Mouse (Mus musculus) bone marrow macrophage, adult 2 months (primary cell): Measurements from ENCODE around the gene F830045P16Rik. TPM values are rescaled to one million over a fixed set of nuclear protein-coding genes. Genes with fewer than 3 reads are reported as not detected.
A peak's percentile ranks its signal among the peaks of the same experiment; 100 is the strongest.

Source experiments
- H3K27ac ChIP-seq: 2 replicates; pipeline ENCODE4 v1.5.1; 2012; ENCODE audit warnings: low read depth, low read length; ENCODE audit not compliant: insufficient read depth
- H3K4me1 ChIP-seq: 2 replicates; pipeline ENCODE4 v1.6.1; 2012; ENCODE audit warnings: low read length; ENCODE audit not compliant: control insufficient read depth, insufficient read depth
- H3K4me3 ChIP-seq: 2 replicates; pipeline ENCODE4 v1.5.1; 2012; ENCODE audit warnings: mild to moderate bottlenecking, low read length, moderate library complexity; ENCODE audit not compliant: insufficient read depth
- CTCF ChIP-seq: IDR thresholded peaks from 2 replicates; pipeline ENCODE4 v1.5.1; 2012; ENCODE audit warnings: low read depth, mild to moderate bottlenecking, low read length, moderate library complexity
- POLR2A ChIP-seq: IDR thresholded peaks from 2 replicates; pipeline ENCODE4 v1.6.1; 2012; ENCODE audit warnings: mild to moderate bottlenecking, low read depth, low read length, borderline replicate concordance
- polyA plus RNA-seq: library from polyadenylated mRNA; stranded (reverse); fragments of >200 nt; gene quantifications from 2 replicates; pipeline ENCODE4 v1.2.4, GENCODE M21; 2012; ENCODE audit not compliant: missing spikeins, insufficient read depth, insufficient read length

F830045P16Rik gene
- 0.28 and 0.41 TPM in 2 replicates for polyA plus RNA-seq

DNA sequence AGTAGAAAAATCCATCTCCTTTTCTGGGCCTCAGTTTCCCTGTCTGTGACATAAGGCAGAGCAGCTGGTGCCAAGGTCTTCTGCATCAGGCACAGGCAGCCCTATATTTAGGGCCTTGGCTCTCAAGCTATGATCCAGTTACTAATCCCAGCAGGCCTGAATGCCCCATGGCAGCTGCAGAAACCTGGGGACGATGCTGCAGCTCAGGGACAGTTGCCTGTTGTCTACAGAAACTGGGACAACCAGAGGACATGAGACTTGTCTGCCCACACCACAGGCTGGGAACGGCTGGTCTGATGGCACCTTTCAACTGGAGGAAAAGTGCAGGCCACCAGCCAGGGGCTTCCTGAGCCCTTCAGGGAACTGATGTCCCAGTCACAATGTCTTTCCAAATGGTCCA, at the start of gene F830045P16Rik:
F830045P16Rik (minus strand) TSS at position 226 of the 400 bp plus-strand sequence.
- Histone ChIP-seq H3K4me3 (no peak within 1 kb of the TSS), H3K27ac (no peak within 1 kb of the TSS), H3K4me1 (peaks cover 23% of the 10 kb centered on the region)
- TF ChIP-seq POLR2A (no peak), CTCF (no peak)

DNA sequence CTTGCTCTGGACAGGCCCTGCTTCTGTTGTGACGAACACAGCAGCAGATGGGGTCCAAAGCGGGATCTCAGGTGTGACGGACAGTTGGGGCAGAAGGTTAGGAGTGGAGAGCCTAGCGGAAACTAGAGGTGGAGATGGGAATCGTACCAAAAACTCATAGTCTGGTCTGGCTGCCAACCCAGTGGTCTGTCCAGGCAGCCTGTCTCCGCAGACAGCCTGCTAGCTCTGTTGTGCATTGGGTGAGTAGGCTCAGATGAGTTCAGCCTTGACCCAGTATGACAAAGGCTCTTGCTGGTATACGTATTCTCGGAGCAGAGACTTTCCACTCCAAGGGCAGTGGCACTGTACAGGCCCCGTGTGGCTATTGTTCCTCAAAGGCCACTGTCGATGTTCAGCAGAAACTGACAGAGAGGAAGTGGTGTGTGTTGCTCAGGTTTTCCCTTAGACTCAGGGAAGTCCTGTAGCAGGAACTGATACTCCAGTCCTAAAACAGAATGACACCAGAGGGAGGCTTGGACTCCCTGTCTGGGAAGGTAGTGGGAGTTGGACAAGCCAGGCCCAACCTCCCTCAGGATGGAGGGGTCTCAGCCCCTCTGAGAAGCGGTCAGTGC, 49.6 kb upstream of the F830045P16Rik start:
- H3K27ac ChIP-seq, result peak overlapping the region; percentile 90
- no peak for TF ChIP-seq CTCF
- TF ChIP-seq POLR2A, result no peak
- peaks cover 71% of the 10 kb centered on the region for H3K4me1 ChIP-seq
- H3K4me3 ChIP-seq, result no peak overlapping the region

DNA sequence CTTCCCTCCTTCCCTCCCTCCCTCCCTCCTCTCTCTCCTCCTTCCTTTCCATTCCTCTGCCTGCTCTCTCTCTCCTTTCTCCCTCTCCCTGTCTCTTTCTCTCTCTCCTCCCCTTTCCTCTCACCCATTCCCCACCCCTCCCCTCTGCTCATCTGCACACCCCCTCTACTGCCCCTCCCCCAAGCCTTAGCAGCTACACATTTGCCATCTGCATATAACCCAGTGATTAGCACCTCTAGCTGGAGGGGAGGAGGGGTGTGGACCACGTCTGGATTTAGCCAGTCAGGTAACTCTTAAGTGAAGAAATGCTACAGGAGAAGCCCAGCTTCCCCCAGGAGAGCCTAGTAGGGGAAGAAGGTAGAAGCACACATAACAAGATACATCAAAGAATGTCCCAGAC, 48.5 kb upstream of the F830045P16Rik start:
- Histone ChIP-seq H3K4me3 (no peak overlapping the region), H3K27ac (no peak overlapping the region), H3K4me1 (peaks cover 65% of the 10 kb centered on the region)
- no peak for TF ChIP-seq POLR2A
- TF ChIP-seq CTCF, result no peak

DNA sequence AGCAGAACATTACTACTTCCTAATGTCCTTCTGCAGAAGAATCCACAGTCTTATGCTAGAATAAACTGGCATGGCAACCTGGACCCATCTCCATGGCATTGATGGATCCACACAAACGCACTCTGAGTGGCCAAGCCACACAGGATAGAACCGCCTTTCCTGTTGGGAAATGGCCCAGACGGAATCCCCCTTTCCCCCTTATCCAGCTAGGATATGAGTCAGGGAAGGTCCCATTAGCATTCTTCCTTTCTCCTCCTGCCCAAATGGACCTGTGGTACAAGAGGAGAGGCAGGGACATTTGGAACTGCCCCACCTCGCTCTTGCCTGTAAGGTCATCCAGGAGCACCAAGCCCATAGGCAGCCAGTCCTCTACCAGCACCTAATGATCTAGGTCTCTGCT, 45.9 kb upstream of the F830045P16Rik start:
- Histone ChIP-seq H3K4me3 (no peak overlapping the region), H3K4me1 (peaks cover 41% of the 10 kb centered on the region), H3K27ac (no peak overlapping the region)
- TF ChIP-seq POLR2A, result no peak
- no peak for TF ChIP-seq CTCF

DNA sequence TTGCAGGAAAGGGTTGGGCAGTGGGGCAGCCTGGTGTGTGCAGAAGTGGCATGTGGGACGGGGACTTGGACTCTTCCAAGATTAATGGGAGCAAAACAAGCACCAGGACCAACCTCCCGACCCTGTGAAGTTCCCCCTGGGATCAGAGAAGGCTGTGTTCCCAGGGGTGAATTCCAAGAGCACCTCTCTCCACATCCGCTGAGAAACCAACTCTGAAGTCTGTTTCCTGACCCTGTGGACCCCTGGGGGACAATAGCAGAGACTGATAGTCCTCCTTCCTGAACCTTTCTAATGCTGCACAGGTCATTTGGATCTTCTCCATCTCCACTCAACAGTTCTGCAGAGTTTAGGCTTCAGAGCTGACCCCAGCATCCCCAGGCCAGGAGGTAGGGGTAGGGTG, 45.4 kb upstream of the F830045P16Rik start:
- H3K4me1 ChIP-seq, result peaks cover 37% of the 10 kb centered on the region
- H3K4me3 ChIP-seq, result no peak overlapping the region
- no peak overlapping the region for H3K27ac ChIP-seq
- TF ChIP-seq CTCF, result no peak
- no peak for TF ChIP-seq POLR2A

DNA sequence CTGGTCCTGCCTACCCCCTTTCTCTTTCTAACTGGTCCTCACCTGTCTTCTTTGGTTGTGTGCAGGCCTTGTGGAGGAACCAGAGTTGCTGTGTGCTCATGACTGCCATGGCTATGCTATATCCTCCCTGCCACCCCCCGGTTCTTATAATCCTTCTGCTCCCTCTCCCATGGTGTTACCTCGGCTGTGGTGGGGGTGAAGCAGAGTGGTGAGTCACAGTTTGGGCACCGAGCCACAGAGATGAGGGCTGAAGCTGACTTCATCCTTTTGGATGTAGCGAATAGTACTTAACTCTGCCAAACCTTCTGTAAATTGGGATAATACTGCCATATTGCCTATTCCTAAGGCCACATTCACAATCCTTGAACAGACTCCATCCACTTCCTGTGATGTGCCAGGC, 44.3 kb upstream of the F830045P16Rik start:
- TF ChIP-seq CTCF (no peak), POLR2A (no peak)
- H3K27ac ChIP-seq, result no peak overlapping the region
- peaks cover 28% of the 10 kb centered on the region for H3K4me1 ChIP-seq
- H3K4me3 ChIP-seq, result no peak overlapping the region

DNA sequence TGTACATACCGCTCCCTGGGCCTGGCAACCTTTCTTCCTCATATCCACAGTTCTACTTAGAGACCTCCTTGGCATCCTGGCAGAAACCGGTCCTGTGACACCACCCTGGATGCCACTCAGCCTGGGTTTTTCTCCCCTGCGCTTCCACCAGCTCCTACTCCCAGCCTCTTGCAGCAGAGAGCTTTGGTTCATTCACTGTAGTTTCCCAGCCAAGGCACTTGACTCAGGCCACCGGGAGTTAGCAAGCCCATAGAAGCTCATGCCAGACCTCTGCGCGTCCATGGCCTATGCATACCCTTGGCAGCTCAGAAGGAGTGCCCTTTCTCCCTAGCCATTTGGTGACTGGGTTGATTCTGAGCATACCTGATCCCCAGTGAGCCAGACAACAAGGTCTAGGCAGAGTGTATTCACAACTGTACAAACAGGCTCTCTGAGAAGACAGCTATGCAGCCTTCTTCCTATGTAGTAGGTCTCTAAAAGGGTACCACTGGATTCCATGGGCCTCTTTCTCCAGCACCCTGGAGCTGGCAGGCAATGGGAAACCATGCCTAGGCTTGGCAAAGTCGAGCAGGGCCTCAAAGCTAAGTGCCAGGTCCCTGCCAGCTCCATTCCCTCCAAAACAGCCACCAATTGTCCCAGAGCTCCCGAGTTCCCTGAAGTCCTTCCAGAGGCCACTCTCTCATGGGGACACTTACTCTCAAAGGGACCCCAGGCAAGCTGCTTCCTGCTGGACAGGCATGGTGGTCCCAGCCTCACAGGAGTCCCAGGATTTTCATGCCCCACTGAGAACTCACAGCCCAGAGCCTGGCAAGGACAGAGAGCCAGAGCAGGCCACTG, 40.4 kb upstream of the F830045P16Rik start:
- Histone ChIP-seq H3K27ac (no peak overlapping the region), H3K4me3 (no peak overlapping the region), H3K4me1 (peaks cover 26% of the 10 kb centered on the region)
- TF ChIP-seq POLR2A, result no peak
- no peak for TF ChIP-seq CTCF

DNA sequence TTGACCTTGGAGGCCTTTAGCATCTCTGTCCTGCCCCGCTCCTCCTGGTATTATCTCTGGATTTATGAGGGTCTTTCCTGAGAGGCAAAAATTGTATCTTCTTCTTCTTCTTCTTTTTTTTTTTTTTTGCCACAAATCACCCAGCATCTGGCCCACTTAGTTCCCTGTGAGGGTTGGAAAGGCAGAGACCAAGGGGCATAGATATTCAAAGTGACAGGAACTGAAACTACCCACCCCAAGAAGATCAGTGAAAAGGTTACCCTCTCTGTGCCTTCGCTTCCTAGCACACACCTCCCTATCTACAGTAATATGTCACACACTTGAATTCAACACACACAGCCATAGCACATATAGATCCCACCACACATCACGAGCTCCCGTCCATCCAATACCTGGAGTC, 38.7 kb upstream of the F830045P16Rik start:
- H3K4me1 ChIP-seq, result peaks cover 25% of the 10 kb centered on the region
- no peak overlapping the region for H3K27ac ChIP-seq
- H3K4me3 ChIP-seq, result no peak overlapping the region
- TF ChIP-seq CTCF (no peak), POLR2A (no peak)

DNA sequence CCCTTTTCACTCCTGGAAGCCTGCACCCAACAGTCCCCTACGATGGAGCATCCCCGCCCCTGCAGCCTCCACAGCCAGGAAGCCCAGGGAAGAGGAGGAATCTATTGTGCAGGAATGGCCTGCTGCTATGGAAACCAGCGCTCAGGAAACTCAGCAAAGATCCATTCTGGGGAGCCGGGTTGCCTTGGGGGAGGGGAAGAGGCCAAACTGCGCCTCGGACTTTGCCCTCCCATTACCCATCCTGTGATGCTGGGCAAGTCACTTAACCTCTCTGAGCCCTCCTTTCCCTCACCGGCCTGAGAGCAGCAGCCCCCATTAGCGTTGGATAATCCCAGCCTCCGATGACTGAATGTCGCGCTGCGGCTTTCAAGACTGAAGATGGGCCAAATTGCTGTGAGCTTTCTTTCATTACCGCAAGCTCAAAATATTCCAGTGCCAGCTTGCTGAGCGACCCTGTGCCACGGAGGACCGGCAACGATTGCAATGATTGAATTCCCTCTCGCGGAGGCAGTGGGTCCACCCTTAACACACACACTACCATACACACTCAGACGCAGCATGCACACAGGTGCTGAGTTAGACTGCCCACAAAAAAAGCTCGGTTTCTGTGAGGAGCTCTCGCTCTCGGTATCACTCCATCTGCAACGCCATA, 38.1 kb upstream of the F830045P16Rik start:
- H3K4me1 ChIP-seq, result peaks cover 29% of the 10 kb centered on the region
- no peak overlapping the region for H3K27ac ChIP-seq
- TF ChIP-seq POLR2A (no peak), CTCF (no peak)
- H3K4me3 ChIP-seq, result peak overlapping the region; percentile 7; the same call in 1 of the 2 replicates

DNA sequence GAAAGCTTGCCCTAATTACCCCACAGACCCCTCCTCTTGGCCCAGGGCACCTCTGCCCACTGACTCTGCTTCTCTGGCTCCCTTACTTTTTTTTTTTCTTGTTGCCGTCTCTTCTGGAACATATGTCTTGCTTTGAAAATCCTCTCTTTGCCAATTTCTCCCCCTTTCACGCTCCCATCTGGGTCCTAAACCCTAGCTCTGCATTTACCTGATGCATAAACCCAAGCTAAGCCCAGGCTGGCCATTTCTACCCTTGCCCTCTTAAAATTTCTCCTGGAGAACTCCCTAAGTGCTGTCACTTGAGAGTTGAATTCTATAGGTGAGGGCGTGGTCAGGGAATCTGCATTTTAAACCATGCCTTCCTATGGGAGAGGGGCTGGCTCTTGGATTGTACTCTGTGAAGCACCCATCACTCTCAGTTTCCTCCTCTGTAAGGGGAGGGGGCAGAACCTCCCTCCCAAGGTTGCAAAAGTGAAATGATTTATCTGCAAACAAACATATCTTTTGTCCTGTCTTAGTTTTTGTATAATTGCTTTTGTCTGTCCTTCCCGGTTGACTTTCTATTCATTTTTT, 37.4 kb upstream of the F830045P16Rik start:
- H3K4me3 ChIP-seq, result no peak overlapping the region
- no peak overlapping the region for H3K27ac ChIP-seq
- H3K4me1 ChIP-seq, result peaks cover 29% of the 10 kb centered on the region
- TF ChIP-seq CTCF, result no peak
- no peak for TF ChIP-seq POLR2A
